Mouse (Mus musculus) bone marrow macrophage, adult 2 months (primary cell): Measurements from ENCODE around the gene Babam2.

Experiments
- CTCF ChIP-seq: IDR thresholded peaks from 2 replicates; pipeline ENCODE4 v1.5.1; 2012; ENCODE audit warnings: low read depth, mild to moderate bottlenecking, low read length, moderate library complexity
- POLR2A ChIP-seq: IDR thresholded peaks from 2 replicates; pipeline ENCODE4 v1.6.1; 2012; ENCODE audit warnings: mild to moderate bottlenecking, low read depth, low read length, borderline replicate concordance

GRCm38 (mm10) chr5:31931127-31931625, 233.7 kb downstream of the Babam2 start:
- no peak for TF ChIP-seq CTCF
- TF ChIP-seq POLR2A, result no peak
